Mouse (Mus musculus): ENCODE measurements around the gene Dlgap4.

DNA sequence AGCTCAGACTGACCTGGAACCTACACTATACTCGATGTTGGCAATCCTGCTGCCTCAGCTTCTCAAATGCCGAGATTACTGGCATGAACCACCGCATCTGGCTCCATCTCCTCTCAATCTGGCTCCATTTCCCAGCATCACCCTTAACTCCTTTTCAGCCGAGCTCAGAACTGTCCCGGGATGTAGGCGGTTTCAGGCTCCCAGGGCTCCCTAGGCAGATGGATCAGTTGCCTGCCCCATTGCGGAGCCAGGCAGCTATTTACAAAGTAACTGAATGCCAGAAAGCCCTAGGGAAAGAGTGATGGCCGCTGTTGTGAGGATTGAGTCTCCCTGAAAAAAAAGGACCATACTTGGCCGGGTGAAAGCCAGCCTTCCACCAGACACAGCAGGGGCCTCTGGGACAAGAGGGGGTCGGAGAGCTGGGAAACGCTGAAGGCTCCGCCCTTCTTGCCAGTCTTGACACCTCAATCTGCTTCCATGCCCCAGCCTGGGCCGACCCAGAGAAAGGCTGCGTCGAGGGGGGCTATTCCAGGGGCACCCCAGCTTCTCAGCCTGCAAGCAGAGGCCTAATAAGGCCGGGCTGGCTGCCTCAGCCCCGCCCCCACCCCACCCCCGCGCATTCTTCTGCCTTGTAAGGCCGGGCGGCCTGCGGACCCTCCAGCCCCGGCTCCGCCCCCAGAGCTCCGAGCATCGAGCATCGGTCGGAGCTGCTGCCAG lies 161.4 kb downstream of the Dlgap4 start, which contains the start of gene Myl9:
- TF ChIP-seq CTCF (IDR thresholded peaks at IDR 0.05; ENCODE audit: low read depth, low read length): no peak
- TF ChIP-seq POLR2A (IDR thresholded peaks at IDR 0.05; ENCODE audit: borderline replicate concordance, low read depth, low read length): no peak
